Mouse (Mus musculus): ENCODE results near the gene Gchfr. TPM values are rescaled to one million over a fixed set of nuclear protein-coding genes. Genes with fewer than 3 reads are reported as not detected.

Gene Gchfr
- polyA plus RNA-seq, 1 experiment from 2014 or later = 2.9 TPM

Other genes starting within 250 kb of the Gchfr start
- gene Chst14, start 241.3 kb upstream of the Gchfr start, polyA plus RNA-seq (2014; fragmentation: Nextera tagmentation; extraction: Ambion mirVana) = 31.8 and 32.0 TPM in 2 replicates
- 22.6 and 26.4 TPM in 2 replicates for gene Ccdc32, start 138.4 kb upstream of the Gchfr start, polyA plus RNA-seq (2014; fragmentation: Nextera tagmentation; extraction: Ambion mirVana)
- 4.7 and 6.2 TPM in 2 replicates for gene Rpusd2, start 133.0 kb upstream of the Gchfr start, polyA plus RNA-seq (2014; fragmentation: Nextera tagmentation; extraction: Ambion mirVana)
- 40.8 and 43.2 TPM in 2 replicates for gene Knl1, start 120.7 kb upstream of the Gchfr start, polyA plus RNA-seq (2014; fragmentation: Nextera tagmentation; extraction: Ambion mirVana)
- gene Rad51, start 55.0 kb upstream of the Gchfr start, polyA plus RNA-seq (2014; fragmentation: Nextera tagmentation; extraction: Ambion mirVana) = 79.2 and 82.1 TPM in 2 replicates
- gene Rmdn3, start 10.7 kb upstream of the Gchfr start, polyA plus RNA-seq (2014; fragmentation: Nextera tagmentation; extraction: Ambion mirVana) = 43.1 and 44.2 TPM in 2 replicates
- gene Gm14137, start 6.7 kb downstream of the Gchfr start, polyA plus RNA-seq (2014; fragmentation: Nextera tagmentation; extraction: Ambion mirVana) = 0.31 and 0.41 TPM in 2 replicates
- 44.3 and 46.1 TPM in 2 replicates for gene Zfyve19, start 40.8 kb downstream of the Gchfr start, polyA plus RNA-seq (2014; fragmentation: Nextera tagmentation; extraction: Ambion mirVana)
- gene Dnajc17, start 41.0 kb downstream of the Gchfr start, polyA plus RNA-seq (2014; fragmentation: Nextera tagmentation; extraction: Ambion mirVana) = 25.9 and 26.2 TPM in 2 replicates
- not detected in 2 replicates for gene Ppp1r14d, start 62.1 kb downstream of the Gchfr start, polyA plus RNA-seq (2014; fragmentation: Nextera tagmentation; extraction: Ambion mirVana)
- 8.9 and 9.8 TPM in 2 replicates for gene Spint1, start 69.6 kb downstream of the Gchfr start, polyA plus RNA-seq (2014; fragmentation: Nextera tagmentation; extraction: Ambion mirVana)
- gene Rhov, start 103.5 kb downstream of the Gchfr start, polyA plus RNA-seq (2014; fragmentation: Nextera tagmentation; extraction: Ambion mirVana) = 2.2 and 2.3 TPM in 2 replicates
- gene Vps18, start 121.0 kb downstream of the Gchfr start, polyA plus RNA-seq (2014; fragmentation: Nextera tagmentation; extraction: Ambion mirVana) = 9.2 and 9.6 TPM in 2 replicates
- 2.9 and 3.2 TPM in 2 replicates for gene Dll4, start 158.0 kb downstream of the Gchfr start, polyA plus RNA-seq (2014; fragmentation: Nextera tagmentation; extraction: Ambion mirVana)
- 0.34 and 0.46 TPM in 2 replicates for gene Chac1, start 183.5 kb downstream of the Gchfr start, polyA plus RNA-seq (2014; fragmentation: Nextera tagmentation; extraction: Ambion mirVana)

Data from embryonic facial prominence, embryonic 11.5 days (tissue).